Mouse (Mus musculus) right cerebral cortex, postnatal 36 days (tissue): ENCODE data around the gene Ppp2r5a.

Experiments used
- DNase-seq, 2 experiments: peaks; one replicate each; pipeline ENCODE4 v3.0.0; 2022; ENCODE audit warnings: low spot score in 2 of 2, mixed read lengths in 1 of 2

Gene Ppp2r5a

GRCm38 (mm10) chr1:191326233-191326882, 76.7 kb downstream of the Ppp2r5a start:
- DNase-seq, result no peak

- peak; percentile 90 to 91 for DNase-seq
Observed at GRCm38 (mm10) chr1:191325726-191326232, 77.3 kb downstream of the Ppp2r5a start, which contains the start of gene Tmem206. Gene Tmem206 (plus strand): TSS chr1:191325912.

- no peak for DNase-seq
Observed at GRCm38 (mm10) chr1:191324733-191325590, 78.1 kb downstream of the Ppp2r5a start.

GRCm38 (mm10) chr1:191323381-191323780, 79.7 kb downstream of the Ppp2r5a start:
- no peak for DNase-seq

DNA sequence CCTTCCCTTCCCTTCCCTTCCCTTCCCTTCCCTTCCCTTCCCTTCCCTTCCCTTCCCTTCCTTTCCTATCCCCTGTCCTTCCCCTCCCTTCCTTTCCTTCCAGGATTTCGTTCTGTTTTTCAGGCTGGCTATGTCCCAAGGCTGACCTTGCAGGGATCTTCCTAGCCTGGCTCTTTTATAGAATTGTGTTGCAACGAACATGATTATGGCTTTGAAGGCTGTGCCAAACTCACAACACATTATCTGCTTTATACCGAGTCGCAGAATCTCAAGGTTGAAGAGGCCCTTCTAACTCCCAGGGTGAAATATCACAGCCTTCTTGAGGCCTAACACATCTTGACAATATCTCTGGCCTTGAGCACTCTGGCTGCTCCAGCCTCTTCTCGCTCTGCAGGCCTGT, 84.4 kb downstream of the Ppp2r5a start:
- DNase-seq, result no peak

- DNase-seq, result peak; percentile 47 to 49
Observed at GRCm38 (mm10) chr1:191317591-191318196, 85.4 kb downstream of the Ppp2r5a start, which contains the start of gene Nenf. Gene Nenf (minus strand): TSS chr1:191318194.

DNA sequence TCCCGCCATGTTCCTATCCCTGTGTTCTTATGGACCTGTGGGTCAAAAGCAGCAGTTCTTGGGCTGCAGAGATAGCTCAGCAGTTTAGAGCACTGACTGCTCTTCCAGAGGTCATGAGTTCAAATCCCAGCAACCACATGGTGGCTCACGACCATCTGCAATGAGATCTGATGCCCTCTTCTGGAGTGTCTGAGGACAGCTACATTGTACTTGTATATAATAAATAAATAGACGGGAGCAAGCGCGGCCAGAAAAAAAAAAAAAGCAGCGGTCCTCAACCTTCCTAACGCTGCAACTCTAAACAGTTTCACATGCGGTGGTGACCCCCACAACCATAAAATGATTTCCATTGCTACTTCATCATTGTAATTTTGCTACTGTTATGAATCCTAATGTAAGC, 86.3 kb downstream of the Ppp2r5a start:
- DNase-seq, result no peak

DNA sequence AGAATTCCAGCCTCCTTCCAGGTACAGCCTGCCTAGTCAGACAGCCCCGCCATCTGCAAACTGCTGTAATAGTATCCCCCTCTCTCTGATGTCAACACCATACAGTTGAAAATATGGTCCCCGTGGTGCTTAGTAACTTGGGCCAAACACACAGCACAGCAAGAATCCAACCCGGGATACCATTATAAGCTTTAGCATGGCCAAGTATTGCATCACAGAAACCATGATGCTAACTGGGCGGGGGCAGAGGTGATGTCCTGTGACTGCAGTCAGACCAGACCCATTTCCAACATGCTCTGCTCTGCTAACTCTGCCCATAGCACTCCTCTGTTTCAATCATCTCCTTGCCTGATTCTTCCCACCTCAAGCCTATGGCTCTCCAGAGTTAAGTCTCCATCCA, 89.1 kb downstream of the Ppp2r5a start:
- no peak for DNase-seq

DNA sequence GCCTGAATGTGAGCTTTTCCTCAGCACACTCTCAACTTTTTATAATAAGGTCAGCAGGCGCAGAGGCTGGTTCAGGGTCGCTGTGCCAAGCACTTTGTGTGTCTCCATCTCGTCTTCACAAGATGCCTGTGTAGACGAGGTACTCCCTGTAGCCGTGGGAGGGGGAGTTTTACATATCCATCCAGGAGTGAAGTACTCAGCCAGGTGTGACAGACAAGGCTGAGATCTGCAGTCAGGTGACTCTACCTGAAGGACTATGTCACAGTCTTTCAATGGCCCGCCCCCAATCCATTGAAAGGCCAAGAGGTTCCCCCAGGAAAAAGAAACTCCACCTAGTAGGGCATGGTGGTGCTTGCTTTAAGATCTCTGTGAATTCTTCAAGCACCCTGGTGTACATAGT, 89.9 kb downstream of the Ppp2r5a start:
- DNase-seq, result no peak

DNA sequence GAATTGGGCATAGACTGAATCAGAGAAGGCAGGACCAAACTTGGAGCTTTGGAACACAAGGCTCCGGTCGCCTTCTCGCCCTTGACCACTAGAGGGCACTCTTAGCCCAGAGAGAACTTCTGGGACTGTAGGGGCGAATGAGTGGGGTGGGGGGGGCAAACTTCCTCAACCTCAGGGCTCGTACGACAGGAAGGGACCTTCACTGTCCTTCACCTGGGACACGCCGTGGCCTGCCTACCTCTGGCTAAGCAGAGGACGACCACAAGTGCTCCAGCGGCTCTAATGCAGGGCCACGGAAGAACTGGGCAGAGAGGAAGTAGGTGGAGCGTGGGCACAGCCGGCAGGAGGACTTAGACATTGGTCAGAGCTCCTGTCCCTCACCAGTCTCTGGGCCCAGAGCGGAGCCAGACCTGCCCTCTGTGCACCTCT, 90.5 kb downstream of the Ppp2r5a start:
- peak; percentile 56 to 63 for DNase-seq

- no peak for DNase-seq
Observed at GRCm38 (mm10) chr1:191311296-191311898, 91.7 kb downstream of the Ppp2r5a start.

DNA sequence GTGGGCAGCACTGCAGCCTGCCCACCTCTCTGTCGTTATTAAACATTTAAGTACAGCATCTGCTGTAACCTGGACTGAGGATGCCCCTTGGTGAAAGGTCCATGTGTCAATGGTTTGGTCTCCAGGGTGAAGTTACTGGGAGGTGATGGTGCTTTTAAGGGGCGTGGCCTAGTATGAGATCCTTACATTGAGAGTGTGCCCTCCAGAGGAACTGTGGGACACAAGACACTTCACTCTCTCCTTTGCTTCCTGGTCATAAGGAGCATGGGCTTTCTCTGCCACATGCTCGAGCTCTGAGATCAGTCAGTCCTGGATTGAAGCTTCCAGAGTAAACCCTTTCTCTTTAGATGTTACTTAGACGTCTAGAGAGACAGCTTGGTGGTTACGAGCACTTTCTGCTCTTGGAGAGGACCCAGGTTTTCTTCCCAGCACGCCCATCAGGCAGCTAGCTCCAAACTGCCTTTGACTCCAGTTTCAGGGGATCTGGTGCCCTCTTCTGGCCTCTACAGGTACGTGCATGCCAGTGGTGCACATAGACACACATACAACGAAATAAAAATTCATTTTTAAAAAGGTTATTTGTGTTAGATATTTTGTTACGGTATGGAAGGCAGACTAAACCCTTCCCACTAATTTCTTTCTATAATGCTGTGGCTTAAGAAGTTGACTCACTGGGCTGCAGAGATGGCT, 95.2 kb downstream of the Ppp2r5a start:
- no peak for DNase-seq

DNA sequence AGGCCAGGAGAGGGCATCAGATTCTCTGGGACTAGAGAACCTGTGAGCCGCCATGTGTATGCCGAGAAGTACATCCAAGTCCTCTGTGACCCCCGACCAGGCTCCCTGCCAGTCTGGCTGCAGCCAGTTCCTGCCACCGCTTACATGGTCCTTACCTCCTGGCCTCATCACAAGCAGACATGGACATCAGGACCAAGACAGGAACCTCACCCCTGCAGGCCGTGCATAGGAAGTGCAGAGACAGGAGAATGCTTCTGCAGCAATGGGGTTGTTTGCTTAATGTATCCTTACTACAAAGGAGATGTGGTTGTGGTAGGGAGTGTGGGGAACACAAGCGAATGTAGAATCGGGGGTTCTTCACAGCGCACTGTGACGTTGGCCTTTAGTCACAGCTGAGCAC, 96.8 kb downstream of the Ppp2r5a start:
- DNase-seq, result no peak

DNA sequence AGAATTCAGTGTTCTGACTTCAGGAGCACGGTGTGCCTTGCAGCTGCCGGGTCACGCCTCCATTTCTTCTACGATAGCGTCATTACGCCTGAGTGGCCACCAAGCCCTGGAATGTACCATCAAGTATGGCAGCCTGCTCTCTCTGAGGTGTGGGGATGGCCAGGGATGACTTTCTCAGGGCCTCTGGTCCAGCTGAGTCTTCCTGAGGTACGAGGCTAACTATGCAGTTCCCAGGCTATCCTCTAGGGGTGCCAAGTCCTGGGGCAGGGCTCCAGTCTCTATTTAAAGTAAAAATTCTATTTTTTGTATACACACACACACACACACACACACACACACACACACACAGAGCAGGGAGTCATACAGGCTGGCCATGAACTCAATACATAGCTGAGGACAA, 97.5 kb downstream of the Ppp2r5a start:
- no peak for DNase-seq

GRCm38 (mm10) chr1:191304216-191304615, 98.9 kb downstream of the Ppp2r5a start:
- no peak for DNase-seq

DNA sequence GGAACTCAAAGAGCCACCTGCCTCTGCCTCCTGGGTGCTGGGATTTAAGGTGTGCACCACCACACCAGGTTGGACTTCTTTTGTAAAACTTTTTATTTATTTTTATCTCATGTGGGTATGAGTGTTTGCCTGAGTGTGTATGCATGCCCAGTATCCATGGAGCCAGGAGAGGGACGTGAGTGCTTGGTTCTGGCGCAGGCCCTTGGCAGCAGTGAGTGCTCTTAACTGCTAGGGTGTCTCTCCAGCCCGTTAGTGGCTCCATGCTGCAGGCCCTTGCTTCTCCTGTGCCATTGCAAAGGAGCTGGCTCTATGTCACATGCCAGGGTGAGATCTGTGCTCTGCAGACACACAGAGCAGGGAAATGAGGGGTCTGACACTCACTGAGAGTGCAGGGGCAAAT, 99.3 kb downstream of the Ppp2r5a start:
- DNase-seq, result no peak
